Mouse (Mus musculus) embryonic fibroblast, embryonic 13.5 days (primary cell): ENCODE data around the gene Slc4a4.

Experiments used
- CTCF ChIP-seq: IDR thresholded peaks from 2 replicates; pipeline ENCODE4 v1.5.1; 2011; ENCODE audit warnings: mild to moderate bottlenecking, control low read depth, low read length, moderate library complexity, borderline replicate concordance; ENCODE audit not compliant: insufficient read depth
- POLR2A ChIP-seq: IDR thresholded peaks from 2 replicates; pipeline ENCODE4 v1.6.1; 2011; ENCODE audit warnings: low read depth, mild to moderate bottlenecking, control low read depth, low read length, moderate library complexity

DNA sequence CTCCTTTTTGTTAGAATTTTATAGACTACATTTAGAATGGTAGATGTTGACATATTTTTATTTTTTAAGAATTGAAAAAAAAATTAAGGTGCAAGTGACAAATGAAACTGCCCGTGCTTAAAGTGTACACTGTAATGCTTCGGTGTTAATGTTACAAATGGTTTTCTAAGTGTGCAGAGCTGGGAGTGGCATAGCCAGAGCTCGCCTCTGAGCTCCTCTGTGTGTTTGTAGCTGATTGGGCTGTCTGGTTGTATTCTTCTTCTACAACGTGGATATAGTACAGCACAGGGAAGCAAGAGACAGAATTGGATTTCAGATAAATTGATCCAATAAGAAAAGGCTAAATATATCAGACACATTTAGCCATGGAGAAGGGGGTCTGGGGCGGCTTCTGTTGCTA lies 343.0 kb downstream of the Slc4a4 start:
- no peak for TF ChIP-seq POLR2A
- no peak for TF ChIP-seq CTCF
